Mouse (Mus musculus) forebrain, embryonic 14.5 days (tissue): ENCODE data around the gene Ablim1. TPM values are rescaled to one million over a fixed set of nuclear protein-coding genes. Genes with fewer than 3 reads are reported as not detected.

ENCODE experiments used
- ATAC-seq: fragments of 200-750 bp; cut with Nextera tagmentation; 2 replicates; pipeline ENCODE4 v1.8.0; 2017; ENCODE audit warnings: mild to moderate bottlenecking, moderate library complexity
- DNase-seq: peaks from one replicate; pipeline ENCODE4 v3.0.0-alpha.2; 2015; ENCODE audit warnings: low spot score
- H3K27ac ChIP-seq: fragments of 300-500 bp; sonication (generic); 2 replicates; pipeline ENCODE4 v1.5.1; 2014; ENCODE audit warnings: low read depth, mild to moderate bottlenecking, control low read depth, low read length, moderate library complexity
- H3K27me3 ChIP-seq: fragments of 300-500 bp; sonication (generic); replicated peaks from 2 replicates; pipeline ENCODE4 v1.6.1; 2014; ENCODE audit warnings: low read length, control low read depth, mixed read lengths; ENCODE audit not compliant: control insufficient read depth, insufficient read depth
- H3K36me3 ChIP-seq: fragments of 300-500 bp; sonication (generic); 2 replicates; pipeline ENCODE4 v1.6.1; 2014; ENCODE audit warnings: low read length, control low read depth; ENCODE audit not compliant: control insufficient read depth, insufficient read depth
- H3K4me1 ChIP-seq: fragments of 300-500 bp; sonication (generic); 2 replicates; pipeline ENCODE4 v1.6.1; 2014; ENCODE audit warnings: antibody characterized with exemption, low read length, control low read depth; ENCODE audit not compliant: control insufficient read depth, insufficient read depth
- H3K4me2 ChIP-seq: fragments of 300-500 bp; sonication (generic); 2 replicates; pipeline ENCODE4 v1.6.1; 2014; ENCODE audit warnings: mild to moderate bottlenecking, control low read depth, low read length
- H3K4me3 ChIP-seq: fragments of 300-500 bp; sonication (generic); 2 replicates; pipeline ENCODE4 v1.5.1; 2014; ENCODE audit warnings: low read depth, low read length, control low read depth
- H3K9ac ChIP-seq: fragments of 300-500 bp; sonication (generic); 2 replicates; pipeline ENCODE4 v1.6.1; 2014; ENCODE audit warnings: mild to moderate bottlenecking, low read length, control low read depth, moderate library complexity
- H3K9me3 ChIP-seq: fragments of 300-500 bp; sonication (generic); replicated peaks from 2 replicates; pipeline ENCODE4 v1.6.1; 2016; ENCODE audit warnings: low read length, control low read depth, mixed read lengths; ENCODE audit not compliant: control insufficient read depth
- WGBS: fragments of 180-500 bp; shearing (Covaris S2); extraction: QIAGEN DNeasy Blood & Tissue Kit; methylation state at CpG from one replicate; pipeline ENCODE4 v1.1.7; 2014; 5-methylcytosine and 5-hydroxymethylcytosine counted together
- polyA plus RNA-seq: library from polyadenylated mRNA; unstranded; fragments of >200 nt; fragmentation: Nextera tagmentation; extraction: Ambion mirVana; gene quantifications from 2 replicates; pipeline ENCODE4 v1.2.1, GENCODE M21; 2014

Ablim1 gene
- polyA plus RNA-seq, 1 experiment from 2014 or later: 24.0 TPM

DNA sequence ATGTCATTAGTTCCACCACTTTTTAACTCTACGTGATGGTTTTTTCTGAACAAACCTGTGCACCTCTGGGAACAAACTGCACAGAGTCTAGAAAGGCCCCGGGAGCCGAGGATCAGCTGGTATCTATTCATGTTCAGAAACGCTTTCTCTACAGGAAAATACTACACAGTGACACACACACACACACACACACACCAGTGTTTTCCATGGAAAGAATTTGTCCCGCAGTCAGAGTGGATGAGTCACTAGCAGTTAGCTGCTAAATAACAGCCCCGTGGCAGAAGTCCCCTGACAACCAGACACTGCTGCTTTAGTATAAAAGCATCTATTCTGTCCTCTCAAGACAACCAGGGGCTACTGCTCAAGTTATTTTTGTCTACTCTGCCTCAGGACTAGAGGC, 115.4 kb downstream of the Ablim1 start:
- peak; percentile 6 for DNase-seq
- no peak overlapping the region for H3K27ac ChIP-seq
- 55% methylated on average over 6 of the region's 6 CpGs for WGBS

GRCm38 (mm10) chr19:57198531-57198930, 116.2 kb downstream of the Ablim1 start:
- WGBS: 69% methylated on average over 12 of the region's 12 CpGs
- no peaks in the 10 kb centered on the region for H3K9me3 ChIP-seq
- peaks cover 17% of the 10 kb centered on the region for H3K4me1 ChIP-seq
- no peak overlapping the region for H3K4me3 ChIP-seq
- H3K9ac ChIP-seq: no peak overlapping the region
- ATAC-seq (no peak), DNase-seq (no peak)
- H3K27ac ChIP-seq: no peak overlapping the region
- no peak overlapping the region for H3K4me2 ChIP-seq
- H3K27me3 ChIP-seq: peaks cover 7% of the 10 kb centered on the region; the same call in 1 of the 2 replicates
- H3K36me3 ChIP-seq: no peaks in the 10 kb centered on the region

More for the DNA sequence above, 115.4 kb downstream of the Ablim1 start:
- Histone ChIP-seq H3K4me3 (no peak overlapping the region), H3K36me3 (no peaks in the 10 kb centered on the region), H3K27me3 (peaks cover 7% of the 10 kb centered on the region; the same call in 1 of the 2 replicates), H3K9ac (no peak overlapping the region), H3K4me2 (no peak overlapping the region), H3K4me1 (peaks cover 17% of the 10 kb centered on the region), H3K9me3 (no peaks in the 10 kb centered on the region)
- no peak for ATAC-seq

- H3K36me3 ChIP-seq: no peaks in the 10 kb centered on the region
- WGBS: 58% methylated on average over 5 of the region's 5 CpGs
- H3K27ac ChIP-seq: no peak overlapping the region
- peaks cover 17% of the 10 kb centered on the region for H3K4me1 ChIP-seq
- DNase-seq (no peak), ATAC-seq (no peak)
- peaks cover 7% of the 10 kb centered on the region; the same call in 1 of the 2 replicates for H3K27me3 ChIP-seq
- no peak overlapping the region for H3K9ac ChIP-seq
- H3K9me3 ChIP-seq: no peaks in the 10 kb centered on the region
- no peak overlapping the region for H3K4me3 ChIP-seq
- H3K4me2 ChIP-seq: peak overlapping the region; percentile 80
Observed at GRCm38 (mm10) chr19:57198029-57198428, 116.7 kb downstream of the Ablim1 start.

- Histone ChIP-seq H3K9me3 (no peaks in the 10 kb centered on the region), H3K36me3 (no peaks in the 10 kb centered on the region), H3K27ac (no peak overlapping the region), H3K4me1 (peaks cover 17% of the 10 kb centered on the region), H3K27me3 (peaks cover 7% of the 10 kb centered on the region; the same call in 1 of the 2 replicates), H3K4me3 (peak overlapping the region; percentile 35), H3K4me2 (peak overlapping the region; percentile 80), H3K9ac (peak overlapping the region; percentile 60)
- DNase-seq (peak; percentile 65), ATAC-seq (peak; percentile 66)
- WGBS: 2% methylated on average over 37 of the region's 37 CpGs
Observed at GRCm38 (mm10) chr19:57197043-57197817, 117.5 kb downstream of the Ablim1 start.

- H3K9me3 ChIP-seq: no peaks in the 10 kb centered on the region
- H3K9ac ChIP-seq: peak overlapping the region; percentile 60; the same call in 1 of the 2 replicates
- H3K4me3 ChIP-seq: peak overlapping the region; percentile 35; the same call in 1 of the 2 replicates
- H3K4me2 ChIP-seq: peak overlapping the region; percentile 80
- peaks cover 17% of the 10 kb centered on the region for H3K4me1 ChIP-seq
- H3K36me3 ChIP-seq: no peaks in the 10 kb centered on the region
- H3K27ac ChIP-seq: no peak overlapping the region
- peaks cover 7% of the 10 kb centered on the region; the same call in 1 of the 2 replicates for H3K27me3 ChIP-seq
- DNase-seq (no peak), ATAC-seq (no peak)
- 43% methylated on average over 8 of the region's 8 CpGs for WGBS
Observed at GRCm38 (mm10) chr19:57196616-57197015, 118.1 kb downstream of the Ablim1 start.

GRCm38 (mm10) chr19:57195169-57195930, 119.4 kb downstream of the Ablim1 start:
- H3K27me3 ChIP-seq: peaks cover 7% of the 10 kb centered on the region; the same call in 1 of the 2 replicates
- 90% methylated on average over 11 of the region's 11 CpGs for WGBS
- ATAC-seq (no peak), DNase-seq (no peak)
- no peak overlapping the region for H3K4me3 ChIP-seq
- H3K36me3 ChIP-seq: no peaks in the 10 kb centered on the region
- no peak overlapping the region for H3K4me2 ChIP-seq
- H3K4me1 ChIP-seq: peaks cover 17% of the 10 kb centered on the region
- no peak overlapping the region for H3K9ac ChIP-seq
- H3K27ac ChIP-seq: no peak overlapping the region
- no peaks in the 10 kb centered on the region for H3K9me3 ChIP-seq

DNA sequence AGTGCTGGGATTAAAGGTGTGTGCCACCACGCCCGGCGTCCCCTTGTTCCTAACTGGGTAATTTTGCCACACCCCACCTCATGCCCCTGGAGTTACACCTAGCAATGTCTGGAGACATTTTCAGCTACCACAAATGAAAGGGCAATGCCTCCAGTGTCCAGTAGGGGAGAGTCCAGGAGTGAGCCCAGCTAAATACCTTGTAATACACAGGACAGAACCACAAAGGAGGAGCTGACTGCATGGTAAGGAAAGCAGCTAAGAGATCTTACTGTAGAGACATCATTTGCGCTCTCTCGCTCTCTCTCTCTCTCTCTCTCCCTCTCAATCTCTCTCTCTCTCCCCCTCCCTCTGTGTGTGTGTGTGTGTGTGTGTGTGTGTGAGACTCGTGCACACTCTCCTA, 120.8 kb downstream of the Ablim1 start:
- WGBS: 85% methylated on average over 6 of the region's 6 CpGs
- Histone ChIP-seq H3K4me3 (no peak overlapping the region), H3K27ac (no peak overlapping the region), H3K4me1 (peaks cover 17% of the 10 kb centered on the region), H3K4me2 (no peak overlapping the region), H3K36me3 (no peaks in the 10 kb centered on the region), H3K9ac (no peak overlapping the region), H3K9me3 (no peaks in the 10 kb centered on the region), H3K27me3 (peaks cover 7% of the 10 kb centered on the region; the same call in 1 of the 2 replicates)
- DNase-seq (peak; percentile 42), ATAC-seq (no peak)

GRCm38 (mm10) chr19:57193382-57193781, 121.3 kb downstream of the Ablim1 start:
- ATAC-seq: no peak
- 90% methylated on average over 12 of the region's 12 CpGs for WGBS
- no peak overlapping the region for H3K27ac ChIP-seq
- no peak overlapping the region for H3K9ac ChIP-seq
- no peak overlapping the region for H3K4me2 ChIP-seq
- H3K36me3 ChIP-seq: no peaks in the 10 kb centered on the region
- no peak overlapping the region for H3K4me3 ChIP-seq
- DNase-seq: no peak
- H3K9me3 ChIP-seq: no peaks in the 10 kb centered on the region
- H3K4me1 ChIP-seq: peaks cover 15% of the 10 kb centered on the region
- peaks cover 7% of the 10 kb centered on the region; the same call in 1 of the 2 replicates for H3K27me3 ChIP-seq
